Mouse (Mus musculus): ENCODE results near the gene Fads3.

DNA sequence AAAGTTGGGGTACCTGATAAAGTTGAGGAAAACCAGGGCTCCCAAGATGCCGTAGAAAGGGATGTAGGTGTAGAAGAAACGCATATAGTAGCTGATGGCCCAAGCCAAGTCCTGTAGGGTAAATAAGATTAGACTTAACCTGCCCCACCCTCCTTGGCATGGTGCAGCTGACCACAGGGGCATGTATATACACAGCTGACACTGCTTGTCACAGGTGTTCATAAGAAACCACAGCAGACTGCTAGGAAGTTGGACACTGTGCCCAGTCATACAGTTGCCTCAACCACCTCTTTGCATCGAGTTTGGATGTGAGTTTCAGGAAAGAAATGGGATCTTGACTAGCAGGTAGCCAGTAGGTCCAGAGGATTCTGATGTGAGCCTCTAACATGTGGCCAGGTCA, 25.1 kb downstream of the Fads3 start:
- no peak for TF ChIP-seq MAZ (IDR thresholded peaks at IDR 0.05; ENCODE audit: low read depth, low read length)
- no peak for TF ChIP-seq CHD2 (IDR thresholded peaks at IDR 0.05; ENCODE audit: low read length)
- no peak for TF ChIP-seq CTCF (IDR thresholded peaks at IDR 0.05 in 2 of 3, conservative IDR thresholded peaks at IDR 0.05 in 1 of 3; ENCODE audit: control insufficient read depth in 1 of 3, insufficient read depth in 1 of 3, low read depth in 2 of 3, low read length in 3 of 3, poor library complexity in 1 of 3, severe bottlenecking in 1 of 3)
- no peak for TF ChIP-seq CHD1 (IDR thresholded peaks at IDR 0.05; ENCODE audit: low read depth, low read length)
- TF ChIP-seq ZKSCAN1 (IDR thresholded peaks at IDR 0.05; ENCODE audit: low read depth, low read length) = no peak
- TF ChIP-seq TBP (IDR thresholded peaks at IDR 0.05; ENCODE audit: low read depth, low read length) = no peak
- no peak for TF ChIP-seq MYB (IDR thresholded peaks at IDR 0.05; ENCODE audit: low read depth, low read length)
- no peak for TF ChIP-seq MAFK (IDR thresholded peaks at IDR 0.05; ENCODE audit: borderline replicate concordance, low read depth, low read length)
- TF ChIP-seq EP300 (IDR thresholded peaks at IDR 0.05; ENCODE audit: low read depth in 1 of 2, low read length in 2 of 2) = no peak
- TF ChIP-seq NRF1 (IDR thresholded peaks at IDR 0.05; ENCODE audit: insufficient read depth, low read depth, low read length, poor library complexity, severe bottlenecking) = no peak
- TF ChIP-seq ETS1 (IDR thresholded peaks at IDR 0.05; ENCODE audit: low read depth, low read length) = no peak
- no peak for TF ChIP-seq POLR2A (IDR thresholded peaks at IDR 0.05; ENCODE audit: control insufficient read depth in 1 of 2, insufficient read depth in 1 of 2, low read depth in 1 of 2, low read length in 2 of 2, poor library complexity in 1 of 2)
- TF ChIP-seq MXI1 (IDR thresholded peaks at IDR 0.05; ENCODE audit: low read depth, low read length) = no peak
- TF ChIP-seq MYC (IDR thresholded peaks at IDR 0.05; ENCODE audit: low read depth, low read length) = no peak

Measured in MEL (cell line).